Mouse (Mus musculus) 3134 (cell line): ENCODE data around the gene Gm20807.
"Not testable (repeated sequence)": the region's sequence is repeated elsewhere in the genome, so short reads cannot be mapped to it uniquely, and the experiment has no call there.

Experiments used
- DNase-seq: peaks from one replicate; pipeline ENCODE4 v3.0.0-alpha.2; 2011; ENCODE audit warnings: low spot score; ENCODE audit not compliant: insufficient read length; ENCODE audit errors: extremely low read depth

The Gm20807 gene

GRCm38 (mm10) chrY:13042591-13042990 lies at the start of gene Gm20807:
Gene Gm20807 (plus strand): TSS chrY:13042891.
- DNase-seq = not testable (repeated sequence)
